Mouse (Mus musculus) hindbrain, embryonic 15.5 days (tissue): Measurements from ENCODE around the gene Wipf3. TPM values are rescaled to one million over a fixed set of nuclear protein-coding genes. Genes with fewer than 3 reads are reported as not detected.

Source experiments
- ATAC-seq: fragments of 200-750 bp; cut with Nextera tagmentation; 2 replicates; pipeline ENCODE4 v1.8.0; 2017; ENCODE audit warnings: low read depth, moderate number of reproducible peaks, moderate TSS enrichment; ENCODE audit not compliant: low FRiP score
- H3K27ac ChIP-seq: fragments of 300-500 bp; sonication (generic); replicated peaks from 2 replicates; pipeline ENCODE4 v1.5.1; 2015; ENCODE audit warnings: mild to moderate bottlenecking, inconsistent platforms
- H3K27me3 ChIP-seq: fragments of 300-500 bp; sonication (generic); 2 replicates; pipeline ENCODE4 v1.6.1; 2015; ENCODE audit warnings: control low read depth, inconsistent platforms
- H3K36me3 ChIP-seq: fragments of 300-500 bp; sonication (generic); 2 replicates; pipeline ENCODE4 v1.6.1; 2015; ENCODE audit warnings: control low read depth, inconsistent platforms
- H3K4me1 ChIP-seq: fragments of 300-500 bp; sonication (generic); replicated peaks from 2 replicates; pipeline ENCODE4 v1.6.1; 2015; ENCODE audit warnings: control low read depth, inconsistent platforms
- H3K4me2 ChIP-seq: fragments of 300-500 bp; sonication (generic); 2 replicates; pipeline ENCODE4 v1.6.1; 2015; ENCODE audit warnings: moderate library complexity, mild to moderate bottlenecking, inconsistent platforms
- H3K4me3 ChIP-seq: fragments of 300-500 bp; sonication (generic); 2 replicates; pipeline ENCODE4 v1.5.1; 2015; ENCODE audit warnings: mild to moderate bottlenecking, inconsistent platforms
- H3K9ac ChIP-seq: fragments of 300-500 bp; sonication (generic); 2 replicates; pipeline ENCODE4 v1.6.1; 2015; ENCODE audit warnings: inconsistent platforms
- H3K9me3 ChIP-seq: fragments of 300-500 bp; sonication (generic); 2 replicates; pipeline ENCODE4 v1.6.1; 2016; ENCODE audit warnings: control low read depth, inconsistent platforms
- WGBS: fragments of 180-500 bp; shearing (Covaris S2); methylation state at CpG from one replicate; pipeline ENCODE4 v1.1.7; 2015; 5-methylcytosine and 5-hydroxymethylcytosine counted together
- polyA plus RNA-seq: library from polyadenylated mRNA; unstranded; fragments of >200 nt; fragmentation: Nextera tagmentation; extraction: Ambion mirVana; gene quantifications from 2 replicates; pipeline ENCODE4 v1.2.1, GENCODE M21; 2015

Gene Wipf3
- polyA plus RNA-seq, 1 experiment from 2014 or later: 3.2 TPM

DNA sequence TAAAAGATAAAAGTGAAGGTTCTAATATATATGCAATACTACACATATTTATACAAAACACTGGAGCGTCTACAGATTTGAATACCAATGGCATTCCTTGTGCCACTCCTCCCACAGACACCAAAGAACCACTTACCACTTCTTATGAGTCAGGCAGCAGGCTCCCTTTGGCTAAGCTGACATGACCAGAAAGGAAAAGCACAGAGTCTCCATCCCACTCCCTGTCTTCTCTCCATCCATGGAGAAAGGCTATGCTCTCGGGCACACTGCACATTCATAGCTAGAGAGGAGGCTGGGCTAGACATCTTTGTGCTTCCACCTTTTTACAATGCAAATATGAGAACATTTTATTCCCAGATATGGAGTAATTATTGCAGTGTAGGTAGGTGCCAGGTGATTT lies 27.9 kb upstream of the Wipf3 start:
- H3K4me3 ChIP-seq: no peak overlapping the region
- H3K36me3 ChIP-seq: no peaks in the 10 kb centered on the region
- no peak overlapping the region for H3K4me2 ChIP-seq
- no peak overlapping the region for H3K27ac ChIP-seq
- no peak for ATAC-seq
- no peak overlapping the region for H3K9ac ChIP-seq
- no peaks in the 10 kb centered on the region for H3K27me3 ChIP-seq
- 78% methylated on average over 2 of the region's 2 CpGs for WGBS
- H3K4me1 ChIP-seq: peaks cover 5% of the 10 kb centered on the region
- no peaks in the 10 kb centered on the region for H3K9me3 ChIP-seq

DNA sequence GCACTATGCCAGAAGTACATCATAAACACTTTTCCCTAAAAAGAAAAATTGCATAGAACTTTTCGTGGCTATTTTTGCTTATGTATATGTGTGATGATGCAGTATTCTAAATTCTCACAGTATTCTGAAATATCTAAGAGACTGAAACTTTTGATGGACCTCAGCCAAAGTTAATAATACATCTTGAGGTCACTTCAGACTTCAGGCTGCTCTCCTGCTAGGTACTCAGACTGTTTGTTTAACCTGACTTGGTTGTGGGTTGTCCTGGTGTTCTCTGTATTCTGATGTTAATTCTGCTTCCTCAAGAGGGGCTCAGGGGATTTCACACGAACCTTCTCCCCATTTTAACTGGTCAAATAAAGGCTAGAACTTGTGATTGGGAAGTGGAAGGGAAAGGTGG lies 24.5 kb upstream of the Wipf3 start:
- no peak for ATAC-seq
- Histone ChIP-seq H3K4me2 (no peak overlapping the region), H3K36me3 (no peaks in the 10 kb centered on the region), H3K4me1 (no peaks in the 10 kb centered on the region), H3K9ac (no peak overlapping the region), H3K9me3 (no peaks in the 10 kb centered on the region), H3K27ac (no peak overlapping the region), H3K27me3 (no peaks in the 10 kb centered on the region), H3K4me3 (no peak overlapping the region)
- WGBS: 60% methylated on average over 2 of the region's 2 CpGs

DNA sequence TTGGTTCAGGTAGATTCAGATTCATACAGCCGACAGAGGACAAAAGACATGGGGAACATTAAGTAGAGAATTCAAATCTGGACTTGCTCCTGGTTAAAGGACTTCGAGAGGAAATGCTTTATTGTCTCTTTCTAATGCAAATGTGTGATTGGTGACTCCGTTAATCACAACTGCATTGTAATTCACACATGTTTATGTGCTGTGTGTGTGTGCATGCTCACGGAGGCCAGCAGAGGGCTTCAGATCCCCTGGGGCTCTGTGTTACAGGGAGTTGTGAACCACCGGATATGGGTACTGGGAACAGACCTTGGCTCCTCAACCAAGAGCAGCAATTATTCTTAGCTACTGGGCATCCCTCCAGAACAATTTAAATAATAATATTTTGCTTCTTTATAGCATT lies 23.3 kb upstream of the Wipf3 start:
- H3K9me3 ChIP-seq: no peaks in the 10 kb centered on the region
- H3K27ac ChIP-seq: no peak overlapping the region
- H3K4me1 ChIP-seq: no peaks in the 10 kb centered on the region
- no peak overlapping the region for H3K9ac ChIP-seq
- 76% methylated on average over 5 of the region's 5 CpGs for WGBS
- no peaks in the 10 kb centered on the region for H3K27me3 ChIP-seq
- ATAC-seq: no peak
- no peak overlapping the region for H3K4me2 ChIP-seq
- no peak overlapping the region for H3K4me3 ChIP-seq
- no peaks in the 10 kb centered on the region for H3K36me3 ChIP-seq

GRCm38 (mm10) chr6:54409271-54409670 lies 20.1 kb upstream of the Wipf3 start:
- WGBS: 38% methylated on average over 6 of the region's 6 CpGs
- H3K4me1 ChIP-seq: no peaks in the 10 kb centered on the region
- H3K4me2 ChIP-seq: no peak overlapping the region
- no peak overlapping the region for H3K4me3 ChIP-seq
- no peaks in the 10 kb centered on the region for H3K27me3 ChIP-seq
- no peaks in the 10 kb centered on the region for H3K36me3 ChIP-seq
- no peak for ATAC-seq
- H3K9me3 ChIP-seq: no peaks in the 10 kb centered on the region
- H3K9ac ChIP-seq: no peak overlapping the region
- no peak overlapping the region for H3K27ac ChIP-seq

GRCm38 (mm10) chr6:54410451-54410850 lies 19.0 kb upstream of the Wipf3 start:
- H3K36me3 ChIP-seq: no peaks in the 10 kb centered on the region
- no peaks in the 10 kb centered on the region for H3K27me3 ChIP-seq
- no peak overlapping the region for H3K4me3 ChIP-seq
- ATAC-seq: no peak
- no peak overlapping the region for H3K27ac ChIP-seq
- H3K4me2 ChIP-seq: no peak overlapping the region
- H3K9ac ChIP-seq: no peak overlapping the region
- 79% methylated on average over 4 of the region's 4 CpGs for WGBS
- no peaks in the 10 kb centered on the region for H3K4me1 ChIP-seq
- H3K9me3 ChIP-seq: no peaks in the 10 kb centered on the region

DNA sequence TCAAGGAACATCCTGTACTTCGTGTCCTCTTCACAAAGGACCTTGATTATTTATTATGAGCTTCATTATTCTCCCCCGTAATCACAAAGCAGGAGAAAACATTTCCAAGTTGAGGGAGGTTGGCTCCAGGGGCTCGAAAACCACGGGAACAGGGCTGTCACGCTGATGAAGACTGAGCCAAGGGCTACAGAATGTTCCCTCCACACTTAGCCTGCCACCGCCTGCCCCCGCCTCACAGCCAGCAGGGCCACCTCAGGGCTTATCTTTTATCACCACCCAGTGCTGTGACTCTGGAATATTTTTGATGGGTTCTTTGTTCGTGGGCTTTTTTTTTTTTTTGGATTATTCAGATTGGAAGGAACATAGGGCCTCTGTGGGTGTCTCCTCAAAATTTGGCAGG lies 17.8 kb upstream of the Wipf3 start:
- Histone ChIP-seq H3K4me3 (no peak overlapping the region), H3K27me3 (no peaks in the 10 kb centered on the region), H3K36me3 (no peaks in the 10 kb centered on the region), H3K9me3 (no peaks in the 10 kb centered on the region), H3K4me2 (no peak overlapping the region), H3K9ac (no peak overlapping the region), H3K4me1 (no peaks in the 10 kb centered on the region), H3K27ac (no peak overlapping the region)
- WGBS: 72% methylated on average over 8 of the region's 8 CpGs
- no peak for ATAC-seq

- H3K9me3 ChIP-seq: no peaks in the 10 kb centered on the region
- 92% methylated on average over 7 of the region's 7 CpGs for WGBS
- no peaks in the 10 kb centered on the region for H3K4me1 ChIP-seq
- H3K9ac ChIP-seq: no peak overlapping the region
- H3K4me3 ChIP-seq: no peak overlapping the region
- no peak for ATAC-seq
- no peak overlapping the region for H3K27ac ChIP-seq
- H3K27me3 ChIP-seq: no peaks in the 10 kb centered on the region
- H3K36me3 ChIP-seq: no peaks in the 10 kb centered on the region
- no peak overlapping the region for H3K4me2 ChIP-seq
Measured at GRCm38 (mm10) chr6:54412879-54413278, 16.5 kb upstream of the Wipf3 start.

- ATAC-seq: no peak
Measured at GRCm38 (mm10) chr6:54425230-54425629, 4.2 kb upstream of the Wipf3 start.

GRCm38 (mm10) chr6:54428850-54429446 lies 455 bp upstream of the Wipf3 start:
- ATAC-seq: no peak; the same call in 1 of the 2 replicates
- no peaks in the 10 kb centered on the region for H3K9me3 ChIP-seq
- H3K4me3 ChIP-seq: peak overlapping the region; percentile 75
- peak overlapping the region; percentile 68 for H3K9ac ChIP-seq
- 0 out of 2 replicates have a peak, but pooled peaks cover 7% of the 10 kb centered on the region for H3K27me3 ChIP-seq
- no peaks in the 10 kb centered on the region for H3K36me3 ChIP-seq
- H3K4me2 ChIP-seq: peak overlapping the region; percentile 88
- H3K27ac ChIP-seq: peak overlapping the region; percentile 57
- H3K4me1 ChIP-seq: peaks cover 38% of the 10 kb centered on the region
- 8% methylated on average over 13 of the region's 14 CpGs for WGBS

More at GRCm38 (mm10) chr6:54425230-54425629, 4.2 kb upstream of the Wipf3 start:
- Histone ChIP-seq H3K27me3 (0 out of 2 replicates have a peak, but pooled peaks cover 4% of the 10 kb centered on the region), H3K27ac (no peak overlapping the region), H3K4me1 (peaks cover 15% of the 10 kb centered on the region), H3K9me3 (no peaks in the 10 kb centered on the region), H3K36me3 (no peaks in the 10 kb centered on the region), H3K9ac (no peak overlapping the region), H3K4me2 (no peak overlapping the region), H3K4me3 (no peak overlapping the region)
- 79% methylated on average over 8 of the region's 8 CpGs for WGBS

DNA sequence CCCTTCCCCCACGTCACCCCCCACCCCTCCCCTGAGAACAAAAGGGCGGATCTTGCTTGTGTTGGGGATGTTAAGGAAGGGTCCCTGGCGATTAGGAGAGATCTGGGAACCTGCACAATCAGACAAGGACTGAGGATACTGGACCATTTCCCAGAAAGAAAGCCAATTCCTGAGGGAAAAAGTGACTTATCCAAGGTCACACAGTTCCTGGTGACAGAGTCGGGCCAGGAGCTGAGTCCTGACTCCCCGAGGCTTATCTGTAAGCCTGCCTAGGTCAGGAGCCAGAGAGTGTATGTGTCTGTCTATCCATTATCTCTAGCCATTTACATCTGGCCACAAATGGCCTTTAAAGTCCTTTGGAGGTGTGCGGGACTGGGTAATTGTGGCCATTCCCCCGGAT lies 818 bp downstream of the Wipf3 start:
- Histone ChIP-seq H3K36me3 (no peaks in the 10 kb centered on the region), H3K9ac (peak overlapping the region; percentile 68), H3K4me3 (peak overlapping the region; percentile 75), H3K9me3 (no peaks in the 10 kb centered on the region), H3K27ac (no peak overlapping the region), H3K4me2 (peak overlapping the region; percentile 88), H3K4me1 (peaks cover 44% of the 10 kb centered on the region), H3K27me3 (0 out of 2 replicates have a peak, but pooled peaks cover 7% of the 10 kb centered on the region)
- 41% methylated on average over 7 of the region's 7 CpGs for WGBS
- 0 out of 2 replicates have a peak, but pooled peaks have one; percentile 12 for ATAC-seq

DNA sequence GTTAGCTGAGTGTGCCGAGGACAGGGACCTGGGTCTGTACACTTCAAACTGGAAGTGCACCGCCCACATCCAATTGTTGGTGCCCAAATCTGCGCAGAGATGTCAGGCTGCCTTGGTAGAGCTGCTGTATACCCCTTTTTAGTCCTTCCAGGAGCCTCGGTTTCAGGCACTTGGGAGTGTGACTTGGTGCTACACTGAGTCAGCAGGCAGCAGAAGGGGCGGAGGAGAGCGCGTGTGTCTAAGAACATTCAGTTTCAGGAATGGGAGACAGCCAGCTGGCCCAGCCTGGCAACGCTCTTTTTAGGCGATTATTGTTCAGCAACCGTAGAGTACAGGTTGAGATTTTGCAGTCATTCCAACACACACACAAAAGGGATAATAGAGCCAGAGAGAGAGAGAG lies 2.4 kb downstream of the Wipf3 start:
- WGBS: 55% methylated on average over 10 of the region's 10 CpGs
- Histone ChIP-seq H3K4me2 (peak overlapping the region; percentile 35), H3K4me3 (no peak overlapping the region), H3K27me3 (0 out of 2 replicates have a peak, but pooled peaks cover 7% of the 10 kb centered on the region), H3K27ac (no peak overlapping the region), H3K9ac (no peak overlapping the region), H3K36me3 (no peaks in the 10 kb centered on the region), H3K9me3 (no peaks in the 10 kb centered on the region), H3K4me1 (peaks cover 44% of the 10 kb centered on the region)
- no peak for ATAC-seq

- Histone ChIP-seq H3K36me3 (no peaks in the 10 kb centered on the region), H3K4me3 (no peak overlapping the region), H3K4me1 (peaks cover 44% of the 10 kb centered on the region), H3K9me3 (no peaks in the 10 kb centered on the region), H3K27me3 (0 out of 2 replicates have a peak, but pooled peaks cover 7% of the 10 kb centered on the region), H3K9ac (no peak overlapping the region), H3K27ac (no peak overlapping the region), H3K4me2 (peak overlapping the region; percentile 35; the same call in 1 of the 2 replicates)
- WGBS: 75% methylated on average over 9 of the region's 9 CpGs
- ATAC-seq: no peak
Measured at GRCm38 (mm10) chr6:54432191-54432590, 2.8 kb downstream of the Wipf3 start.
